Mouse (Mus musculus): ENCODE data around the gene Ttc30a1.

Gene Ttc30a1

DNA sequence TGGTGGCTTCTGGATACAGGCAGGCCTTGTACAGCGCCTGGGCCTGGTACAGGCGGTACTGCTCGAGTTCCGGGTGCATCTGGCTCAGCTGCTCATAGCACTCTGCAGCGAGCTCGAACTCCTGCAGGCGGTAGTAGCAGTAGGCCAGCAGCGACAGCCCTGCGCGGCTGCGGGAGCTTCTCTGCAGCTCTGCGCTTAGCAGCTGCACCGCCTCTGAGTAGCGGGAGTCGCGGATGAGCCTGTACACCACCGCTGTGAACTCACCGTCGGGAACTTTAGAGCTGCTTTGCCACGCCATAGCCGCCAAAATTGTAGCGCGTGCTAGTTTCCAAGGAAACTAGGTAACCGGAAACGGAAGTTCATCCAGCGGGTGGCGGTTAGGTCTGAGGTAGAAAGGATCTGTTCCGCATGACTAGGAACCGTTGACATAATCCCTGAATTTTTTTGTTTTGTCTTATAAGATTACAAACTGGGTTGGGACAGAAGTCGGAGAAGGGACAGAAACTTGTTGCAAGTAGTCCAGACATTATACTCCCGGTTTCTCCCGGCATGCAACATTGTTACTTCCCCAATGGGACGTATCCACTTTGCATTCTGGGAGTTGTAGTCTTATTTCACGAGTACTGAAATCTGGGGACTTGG is at the start of gene Ttc30a1:
Gene Ttc30a1 (minus strand): TSS at position 528 of the 642 bp plus-strand sequence.
- DNase-seq (ENCODE audit: low read depth, low spot score), result peak; percentile 84

DNA sequence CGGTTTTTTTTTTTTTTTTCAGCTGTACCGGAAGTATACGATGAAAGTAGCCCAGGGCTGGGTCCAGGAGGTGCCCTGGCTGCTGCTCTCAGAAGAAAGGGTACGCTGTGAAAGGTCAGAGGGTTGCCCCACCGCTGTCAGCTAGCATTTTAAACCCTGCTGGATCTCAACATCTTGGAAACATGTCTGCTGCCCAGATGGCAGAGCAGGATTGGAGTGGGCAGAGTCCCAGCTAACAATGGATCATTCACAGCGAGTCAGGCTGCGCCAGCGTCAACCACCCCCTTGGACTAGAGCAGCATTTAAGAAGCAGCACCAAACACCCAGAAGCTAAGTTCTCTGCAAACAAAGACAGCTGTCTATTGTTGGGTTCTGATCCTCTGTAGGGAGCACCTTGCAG is 48.3 kb upstream of the Ttc30a1 start:
- DNase-seq (ENCODE audit: low read depth, low spot score), result no peak

DNA sequence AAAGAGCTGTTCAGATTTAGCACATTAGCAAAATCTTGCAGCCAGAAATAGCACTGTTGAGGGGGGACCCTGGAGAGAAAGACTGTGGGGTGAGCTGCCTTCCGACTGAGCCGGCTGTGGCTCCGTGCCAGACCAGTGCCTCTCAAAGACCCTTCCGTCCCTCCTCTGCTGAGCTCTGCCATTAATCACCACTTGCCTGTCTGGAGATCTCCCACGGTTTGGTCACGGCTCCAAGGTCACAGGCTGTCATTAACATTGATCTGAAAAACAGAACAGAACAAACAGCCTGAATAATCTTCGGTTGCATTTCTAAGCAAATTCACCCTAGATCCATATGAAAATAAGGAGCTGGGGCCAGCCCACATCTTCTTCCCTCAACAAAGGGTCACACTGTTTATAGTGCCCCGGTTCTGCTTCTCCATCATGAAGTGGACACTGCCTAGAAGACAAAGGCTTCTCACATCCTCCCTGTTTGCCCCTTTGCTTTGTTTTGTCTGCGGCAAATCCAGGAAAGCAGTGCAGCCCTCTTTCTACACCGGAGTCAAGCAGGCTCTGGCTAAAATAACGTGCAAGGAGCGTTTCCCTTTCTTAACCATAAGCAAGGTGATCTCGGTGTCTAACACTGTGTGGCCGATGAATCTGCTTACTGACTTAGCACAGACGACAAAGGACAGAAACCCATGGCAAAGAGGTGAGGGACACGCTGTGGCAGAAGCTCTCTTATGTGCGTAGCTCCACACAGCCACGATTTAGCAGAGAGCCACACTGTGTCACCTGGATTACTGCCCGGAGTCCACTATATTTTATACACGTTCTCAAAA is 47.5 kb upstream of the Ttc30a1 start:
- DNase-seq (ENCODE audit: low read depth, low spot score), result no peak

GRCm38 (mm10) chr2:76016890-76017289 is 35.1 kb upstream of the Ttc30a1 start:
- DNase-seq (ENCODE audit: low read depth, low spot score), result no peak

DNA sequence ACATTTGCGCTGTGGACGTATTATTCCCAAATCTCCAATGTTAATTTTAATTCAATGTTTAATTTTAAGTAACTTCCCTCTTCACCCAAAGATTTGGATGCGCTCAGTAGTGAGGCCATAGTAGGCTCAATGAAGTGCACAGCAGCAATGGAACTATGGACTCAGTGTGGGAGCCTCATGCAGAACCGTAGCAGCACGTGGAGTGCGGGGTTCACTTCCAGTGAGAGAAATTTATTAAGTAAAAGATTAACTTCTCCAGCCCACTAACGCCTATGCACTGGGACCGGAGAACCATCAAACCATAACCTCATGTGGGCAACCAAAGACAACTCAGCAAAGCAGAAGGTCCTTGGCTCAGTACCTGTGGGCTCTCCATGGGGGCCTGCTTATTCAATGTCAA is 34.4 kb upstream of the Ttc30a1 start:
- DNase-seq (ENCODE audit: low read depth, low spot score), result no peak

GRCm38 (mm10) chr2:76015460-76015859 is 33.7 kb upstream of the Ttc30a1 start:
- no peak for DNase-seq (ENCODE audit: low read depth, low spot score)

- no peak for DNase-seq (ENCODE audit: low read depth, low spot score)
Measured at GRCm38 (mm10) chr2:76014659-76015058, 32.9 kb upstream of the Ttc30a1 start.

- DNase-seq (ENCODE audit: low read depth, low spot score), result no peak
Measured at GRCm38 (mm10) chr2:76006194-76006593, 24.4 kb upstream of the Ttc30a1 start.

GRCm38 (mm10) chr2:76002899-76003298 is 21.1 kb upstream of the Ttc30a1 start:
- DNase-seq (ENCODE audit: low read depth, low spot score), result no peak

DNA sequence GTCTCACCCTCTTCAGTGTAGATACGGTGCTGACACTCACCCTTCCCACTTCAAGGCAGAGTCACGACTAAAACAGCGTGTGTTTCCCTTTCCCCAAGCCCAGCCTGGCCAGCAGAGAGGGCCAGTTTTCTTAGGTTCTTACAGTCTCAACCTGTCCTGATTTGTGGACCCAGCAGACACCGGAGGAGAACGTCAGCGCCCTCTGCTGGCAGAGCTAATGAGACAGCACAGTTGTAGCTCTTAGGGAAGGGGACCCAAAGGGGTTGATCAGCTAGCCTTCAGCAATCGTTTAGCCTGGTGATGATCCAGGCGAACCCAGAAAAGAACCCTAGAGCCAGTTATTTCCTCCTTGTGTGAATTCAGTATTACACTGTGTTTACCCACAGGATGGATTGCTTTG is 19.6 kb upstream of the Ttc30a1 start:
- peak; percentile 49 for DNase-seq (ENCODE audit: low read depth, low spot score)

- no peak for DNase-seq (ENCODE audit: low read depth, low spot score)
Measured at GRCm38 (mm10) chr2:75999636-76000035, 17.9 kb upstream of the Ttc30a1 start.

DNA sequence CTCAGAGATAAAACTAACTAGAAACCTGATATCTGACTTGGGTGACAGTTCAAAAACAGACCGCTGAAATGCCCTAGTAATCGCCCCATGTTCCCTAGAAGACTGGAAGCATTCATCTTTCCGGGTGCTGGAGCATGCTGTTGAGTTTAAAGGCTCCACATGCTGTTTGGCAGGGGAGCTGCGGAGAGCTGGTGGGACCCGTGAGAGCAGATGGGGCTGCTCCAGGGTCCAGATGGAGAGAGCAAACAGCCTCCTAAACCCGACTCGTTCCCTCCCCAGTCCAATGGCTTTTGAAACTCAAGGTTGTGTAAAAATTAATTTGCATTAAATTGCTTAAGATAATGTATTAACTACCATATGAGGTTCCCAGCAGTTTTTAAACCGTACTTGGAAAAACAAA is 16.9 kb upstream of the Ttc30a1 start:
- no peak for DNase-seq (ENCODE audit: low read depth, low spot score)

GRCm38 (mm10) chr2:75997726-75998125 is 16.0 kb upstream of the Ttc30a1 start:
- DNase-seq (ENCODE audit: low read depth, low spot score), result peak; percentile 58

- DNase-seq (ENCODE audit: low read depth, low spot score), result no peak
Measured at GRCm38 (mm10) chr2:75994841-75995240, 13.1 kb upstream of the Ttc30a1 start.

- DNase-seq (ENCODE audit: low read depth, low spot score), result no peak
Measured at GRCm38 (mm10) chr2:75991581-75992205, 9.9 kb upstream of the Ttc30a1 start.

GRCm38 (mm10) chr2:75990885-75991539 is 9.2 kb upstream of the Ttc30a1 start:
- DNase-seq (ENCODE audit: low read depth, low spot score), result peak; percentile 41

DNA sequence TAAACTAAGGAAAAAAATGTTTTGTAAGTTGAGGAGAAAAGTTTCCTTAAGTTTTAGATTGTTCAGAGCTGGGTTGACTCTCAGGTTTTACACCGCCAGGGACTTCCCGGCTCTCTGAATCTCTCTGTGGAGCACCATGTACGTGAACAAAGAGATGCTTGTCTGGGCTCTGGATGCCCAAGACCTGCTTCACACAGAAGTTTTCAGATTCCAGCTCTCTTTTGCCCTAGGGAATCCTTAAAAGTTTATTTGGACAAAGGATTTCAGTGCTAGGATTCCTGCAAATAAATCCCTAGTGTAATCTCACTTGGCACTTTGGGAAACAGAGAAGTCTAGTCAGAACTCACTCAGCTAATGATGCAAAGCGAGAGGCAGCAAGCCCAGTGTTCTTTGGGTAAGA is 7.9 kb upstream of the Ttc30a1 start:
- DNase-seq (ENCODE audit: low read depth, low spot score), result peak; percentile 51

DNA sequence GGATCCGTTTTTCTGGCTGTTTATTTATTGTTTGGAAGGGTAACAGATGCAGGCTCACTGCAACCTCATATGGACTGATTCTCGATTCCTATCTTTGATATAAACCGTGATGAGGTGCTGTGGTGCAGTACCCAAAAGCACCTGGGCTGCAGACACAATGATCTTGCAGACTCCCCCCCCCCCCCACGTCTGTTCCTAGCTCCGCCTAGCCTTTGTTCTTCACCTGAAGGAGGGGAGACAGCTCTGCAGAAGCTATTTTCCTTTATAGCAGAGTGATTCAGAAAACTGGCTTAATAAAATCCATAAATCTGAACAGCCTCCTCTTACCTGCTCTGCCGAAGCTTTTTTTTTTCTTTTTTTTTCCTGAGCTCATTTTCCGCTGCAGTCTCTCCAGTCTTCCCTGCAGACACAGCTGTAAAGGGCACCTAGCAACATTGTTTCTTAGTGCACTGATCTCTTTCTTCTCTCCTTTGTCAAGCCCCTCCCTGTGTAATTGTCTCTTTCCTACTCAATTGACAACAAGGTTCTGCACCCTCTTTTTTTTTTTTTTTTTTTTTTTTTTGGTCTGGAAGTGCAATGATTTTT is 7.1 kb upstream of the Ttc30a1 start:
- no peak for DNase-seq (ENCODE audit: low read depth, low spot score)

DNA sequence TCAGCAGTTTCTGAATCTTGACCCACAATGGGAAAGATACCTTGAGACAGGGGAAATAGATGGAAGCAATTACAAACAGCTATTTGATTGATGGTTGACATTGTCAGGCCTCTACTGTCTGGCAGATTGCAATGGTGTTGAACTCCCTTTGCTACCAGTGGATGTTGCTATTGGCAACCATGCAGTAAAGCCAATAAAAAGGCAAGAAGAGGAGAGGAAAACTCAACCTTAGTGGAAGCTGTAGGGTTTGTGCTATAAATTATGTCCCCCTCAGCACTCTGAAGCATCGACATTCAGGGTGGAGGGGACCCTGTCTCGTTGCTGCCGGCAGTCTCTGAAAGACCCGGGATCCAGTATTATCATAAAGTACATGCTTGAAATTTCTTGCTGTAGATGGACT is 6.6 kb upstream of the Ttc30a1 start:
- no peak for DNase-seq (ENCODE audit: low read depth, low spot score)

- no peak for DNase-seq (ENCODE audit: low read depth, low spot score)
Measured at GRCm38 (mm10) chr2:75987739-75988138, 6.0 kb upstream of the Ttc30a1 start.

DNA sequence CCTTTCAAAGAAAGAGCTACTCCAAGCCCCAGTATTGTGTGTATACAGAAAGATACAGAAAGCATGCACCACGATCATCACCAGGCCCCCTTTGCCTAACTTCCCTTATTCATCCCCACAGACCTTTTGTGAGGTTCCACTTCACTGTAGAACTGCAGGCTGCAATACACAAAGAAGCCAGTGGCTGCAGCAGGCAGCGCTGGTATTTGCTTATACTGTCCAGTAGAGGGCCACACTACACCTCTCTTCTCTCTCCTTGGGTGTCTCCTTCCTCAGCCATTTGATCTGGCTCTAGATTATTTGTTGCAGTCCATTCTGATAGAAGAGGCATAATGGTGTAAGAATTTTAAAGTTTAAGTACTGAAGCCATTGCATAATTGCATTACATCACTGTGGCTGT is 3.4 kb upstream of the Ttc30a1 start:
- DNase-seq (ENCODE audit: low read depth, low spot score), result peak; percentile 88

DNA sequence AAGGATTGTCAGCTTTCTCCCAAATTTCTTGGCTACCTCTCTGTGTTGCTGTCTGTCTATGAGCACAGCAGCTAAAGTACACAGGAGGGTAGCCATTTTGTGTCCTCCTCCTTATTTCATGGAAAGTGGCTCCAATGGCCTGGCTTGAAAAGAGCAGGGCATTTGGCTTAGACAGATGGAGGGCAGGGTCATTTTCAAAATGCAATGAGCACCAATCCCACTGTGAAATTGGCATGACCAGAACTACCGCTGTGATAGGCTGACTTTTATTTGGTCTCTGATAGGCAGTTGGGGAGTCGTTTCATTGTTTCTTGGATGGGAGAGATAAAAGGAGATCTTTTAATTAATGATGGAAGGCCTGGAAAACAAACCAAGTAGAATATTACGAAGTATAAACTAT is 2.1 kb upstream of the Ttc30a1 start:
- DNase-seq (ENCODE audit: low read depth, low spot score), result no peak

All from 3T3-L1 (cell line).